Mouse (Mus musculus) kidney, postnatal 0 days (tissue): ENCODE data around the gene Gapdhs. TPM values are rescaled to one million over a fixed set of nuclear protein-coding genes. Genes with fewer than 3 reads are reported as not detected.

Source experiments
- ATAC-seq: fragments of 200-750 bp; cut with Nextera tagmentation; replicated peaks from 2 replicates; pipeline ENCODE4 v1.8.0; 2017; ENCODE audit warnings: low read depth, moderate number of reproducible peaks, moderate TSS enrichment, moderate library complexity; ENCODE audit not compliant: low FRiP score
- DNase-seq: peaks from one replicate; pipeline ENCODE4 v3.0.0-alpha.2; 2016; ENCODE audit warnings: low spot score
- H3K27ac ChIP-seq: fragments of 300-500 bp; sonication (generic); 2 replicates; pipeline ENCODE4 v1.5.1; 2014; ENCODE audit warnings: mild to moderate bottlenecking
- H3K27me3 ChIP-seq: fragments of 300-500 bp; sonication (generic); 2 replicates; pipeline ENCODE4 v1.6.1; 2014; ENCODE audit warnings: low read length, mixed read lengths; ENCODE audit not compliant: insufficient read depth
- H3K36me3 ChIP-seq: fragments of 300-500 bp; sonication (generic); 2 replicates; pipeline ENCODE4 v1.6.1; 2014; ENCODE audit warnings: low read length, mixed read lengths; ENCODE audit not compliant: insufficient read depth
- H3K4me1 ChIP-seq: fragments of 300-500 bp; sonication (generic); replicated peaks from 2 replicates; pipeline ENCODE4 v1.6.1; 2014; ENCODE audit warnings: antibody characterized with exemption, low read length, mixed read lengths; ENCODE audit not compliant: insufficient read depth
- H3K4me2 ChIP-seq: fragments of 300-500 bp; sonication (generic); 2 replicates; pipeline ENCODE4 v1.6.1; 2014; ENCODE audit warnings: mild to moderate bottlenecking, low read length, moderate library complexity, mixed read lengths
- H3K4me3 ChIP-seq: fragments of 300-500 bp; sonication (generic); replicated peaks from 2 replicates; pipeline ENCODE4 v1.5.1; 2014; ENCODE audit warnings: low read depth, low read length
- H3K9ac ChIP-seq: fragments of 300-500 bp; sonication (generic); 2 replicates; pipeline ENCODE4 v1.6.1; 2014; ENCODE audit warnings: low read depth, low read length
- H3K9me3 ChIP-seq: fragments of 300-500 bp; sonication (generic); replicated peaks from 2 replicates; pipeline ENCODE4 v1.6.1; 2016; ENCODE audit warnings: low read length, inconsistent platforms, mixed read lengths
- CTCF ChIP-seq: IDR thresholded peaks from 2 replicates; pipeline ENCODE4 v1.5.1; 2016; ENCODE audit warnings: antibody characterized with exemption, low read depth, mild to moderate bottlenecking, moderate library complexity
- WGBS: fragments of 180-500 bp; shearing (Covaris S2); extraction: QIAGEN DNeasy Blood & Tissue Kit; methylation state at CpG from one replicate; pipeline ENCODE4 v1.1.7; 2014; 5-methylcytosine and 5-hydroxymethylcytosine counted together
- polyA plus RNA-seq: library from polyadenylated mRNA; unstranded; fragments of >200 nt; fragmentation: Nextera tagmentation; extraction: Ambion mirVana; gene quantifications from 2 replicates; pipeline ENCODE4 v1.2.1, GENCODE M21; 2015

Gapdhs gene
- polyA plus RNA-seq, 1 experiment from 2014 or later = 0.32 TPM

DNA sequence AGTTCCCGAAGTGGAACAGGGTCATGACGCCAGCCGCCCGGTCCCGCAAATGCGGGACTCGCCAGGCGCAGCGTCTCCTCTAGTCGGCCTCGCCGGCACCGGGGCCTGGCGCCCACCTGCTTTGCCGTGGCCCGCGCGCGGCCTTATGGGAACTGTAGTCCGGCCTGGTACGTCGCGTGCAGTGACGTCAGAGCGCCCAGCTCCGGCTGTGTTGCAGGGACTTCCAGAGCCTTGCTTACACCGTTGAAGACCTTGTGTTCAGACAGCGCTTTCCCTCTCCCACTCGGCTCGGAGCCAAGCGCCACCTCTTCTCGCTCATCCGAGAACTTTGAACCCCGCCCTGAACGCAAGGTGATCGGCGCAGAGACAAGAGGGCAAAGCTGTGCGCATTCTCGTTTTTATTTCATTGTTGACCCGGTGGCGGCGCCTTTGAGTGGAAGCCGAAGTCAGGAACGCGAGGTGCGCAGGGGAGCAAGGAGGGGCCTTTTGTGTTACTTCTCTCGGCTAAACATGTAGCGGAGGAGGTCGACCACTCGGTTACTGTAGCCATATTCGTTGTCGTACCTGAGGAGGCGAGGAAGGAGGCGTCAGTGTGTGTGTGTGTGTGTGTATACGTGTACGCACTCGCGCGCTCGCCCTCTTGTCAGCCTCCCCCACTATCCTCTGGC lies 14.0 kb downstream of the Gapdhs start, which contains the start of gene Tmem147:
Tmem147 (minus strand) TSS at position 145 of the 668 bp plus-strand sequence.
- Histone ChIP-seq H3K9me3 (no peaks in the 10 kb centered on the region), H3K36me3 (no peaks in the 10 kb centered on the region), H3K27me3 (no peaks in the 10 kb centered on the region), H3K27ac (peak within 1 kb of the TSS; percentile 83), H3K4me1 (peaks cover 12% of the 10 kb centered on the region), H3K4me2 (peak within 1 kb of the TSS; percentile 84), H3K4me3 (peak within 1 kb of the TSS; percentile 68), H3K9ac (peak within 1 kb of the TSS; percentile 82)
- under 1% methylated on average over 60 of the region's 60 CpGs for WGBS
- TF ChIP-seq CTCF = peak; percentile 49; the same call in 1 of the 2 replicates
- peak; percentile 97 for ATAC-seq
- DNase-seq = peak; percentile 96

DNA sequence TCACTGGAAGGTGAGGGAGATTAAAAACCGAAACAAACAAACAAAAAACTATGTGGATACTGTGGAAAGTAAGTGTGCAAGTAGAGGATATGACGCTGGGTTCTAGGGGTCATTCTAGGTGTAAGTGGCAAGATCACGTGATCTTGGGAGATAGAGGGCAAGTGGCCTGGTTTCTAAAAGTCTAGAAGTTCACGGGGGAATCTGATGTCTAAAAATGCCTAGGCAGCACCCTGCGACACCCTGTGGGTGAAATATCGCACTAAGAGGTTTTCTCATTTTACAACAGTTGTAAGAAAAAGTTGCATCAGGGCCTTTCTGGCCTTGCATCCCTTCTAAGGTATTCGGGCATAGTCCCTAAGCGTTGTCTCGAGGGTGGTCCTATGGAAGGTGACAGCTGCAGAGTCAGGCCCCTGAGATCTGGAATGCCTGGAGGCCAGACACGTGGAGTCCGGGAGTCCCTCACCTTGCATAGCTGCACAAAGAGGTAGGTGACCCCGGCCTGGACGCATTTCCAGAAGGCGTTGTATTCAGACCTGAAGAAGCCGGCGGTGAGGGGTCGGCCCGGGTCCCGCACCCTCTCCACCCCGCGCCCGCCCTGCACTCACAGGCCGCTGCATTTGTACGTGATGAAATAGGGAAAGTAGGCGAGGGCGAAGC lies 14.6 kb downstream of the Gapdhs start:
- peak overlapping the region; percentile 68 for H3K4me3 ChIP-seq
- no peaks in the 10 kb centered on the region for H3K36me3 ChIP-seq

DNA sequence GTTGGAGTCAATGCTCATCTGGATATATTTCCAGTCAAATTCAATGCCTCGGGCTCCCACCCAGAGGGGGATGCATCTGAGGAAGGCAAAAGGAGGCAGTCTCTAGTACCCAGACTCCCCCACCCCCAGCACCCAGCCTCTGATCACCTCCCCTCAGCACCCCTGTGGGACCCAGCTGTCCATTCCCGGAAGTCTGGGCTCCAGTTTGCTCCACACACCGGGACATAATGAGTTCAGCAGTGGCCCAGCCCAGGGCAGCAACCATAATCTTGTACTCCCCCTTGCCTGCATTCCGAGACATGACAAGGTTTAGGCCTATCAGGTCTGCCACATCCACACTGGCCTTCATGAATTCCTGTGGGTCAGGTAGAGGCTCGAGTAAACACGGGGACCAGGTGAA lies 15.3 kb downstream of the Gapdhs start:
- no peak for ATAC-seq
- WGBS = 69% methylated on average over 6 of the region's 6 CpGs
- no peak for DNase-seq
- Histone ChIP-seq H3K27me3 (no peaks in the 10 kb centered on the region), H3K4me2 (peak overlapping the region; percentile 84), H3K4me3 (peak overlapping the region; percentile 68; the same call in 1 of the 2 replicates), H3K36me3 (no peaks in the 10 kb centered on the region), H3K4me1 (peaks cover 12% of the 10 kb centered on the region), H3K9me3 (no peaks in the 10 kb centered on the region), H3K9ac (peak overlapping the region; percentile 82; the same call in 1 of the 2 replicates), H3K27ac (no peak overlapping the region)
- TF ChIP-seq CTCF = no peak

More for the DNA sequence above, 14.6 kb downstream of the Gapdhs start:
- peaks cover 12% of the 10 kb centered on the region for H3K4me1 ChIP-seq
- no peaks in the 10 kb centered on the region for H3K9me3 ChIP-seq
- H3K27ac ChIP-seq = peak overlapping the region; percentile 83
- no peaks in the 10 kb centered on the region for H3K27me3 ChIP-seq
- H3K9ac ChIP-seq = peak overlapping the region; percentile 82
- 6% methylated on average over 26 of the region's 26 CpGs for WGBS
- peak overlapping the region; percentile 84 for H3K4me2 ChIP-seq
- ATAC-seq (peak; percentile 47), DNase-seq (peak; percentile 28)
- peak; percentile 24; the same call in 1 of the 2 replicates for TF ChIP-seq CTCF

DNA sequence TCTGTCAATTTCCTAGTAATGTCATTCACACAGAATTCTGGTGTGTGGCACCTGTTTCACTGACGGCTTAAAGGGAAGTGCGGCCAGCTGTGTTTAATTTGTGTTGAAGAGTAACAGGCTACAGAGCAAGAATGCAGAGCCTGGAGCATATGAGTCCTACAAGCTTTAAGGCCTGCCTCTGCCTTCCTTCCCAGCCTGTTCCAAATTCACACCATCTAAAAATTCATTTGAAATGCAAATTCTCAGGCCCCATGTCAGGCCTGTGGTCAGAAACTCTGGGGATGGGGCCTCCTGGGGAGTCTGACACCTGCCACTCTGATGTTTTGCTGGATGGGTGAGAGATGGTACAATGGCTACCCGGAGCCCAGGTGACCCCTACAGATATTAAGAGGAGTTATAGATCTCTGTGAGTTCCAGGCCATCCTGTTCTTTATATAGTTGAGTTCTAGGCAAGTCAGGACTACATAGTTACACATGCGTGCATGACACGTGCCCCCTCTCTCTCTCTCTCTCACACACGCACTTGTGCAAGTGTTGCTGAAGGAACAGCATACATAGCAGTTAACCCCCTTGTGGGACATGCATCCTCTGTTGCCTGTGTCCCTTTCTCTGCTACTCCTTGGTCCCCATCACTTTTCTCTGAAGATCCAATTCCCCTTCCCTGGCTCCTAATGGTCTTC lies 20.1 kb downstream of the Gapdhs start:
- Histone ChIP-seq H3K4me2 (no peak overlapping the region), H3K4me3 (no peak overlapping the region), H3K9me3 (no peaks in the 10 kb centered on the region), H3K27ac (no peak overlapping the region), H3K4me1 (0 out of 2 replicates have a peak, but pooled peaks cover 3% of the 10 kb centered on the region), H3K36me3 (no peaks in the 10 kb centered on the region), H3K9ac (no peak overlapping the region), H3K27me3 (no peaks in the 10 kb centered on the region)
- ATAC-seq (no peak), DNase-seq (no peak)
- 66% methylated on average over 6 of the region's 6 CpGs for WGBS
- TF ChIP-seq CTCF = no peak

DNA sequence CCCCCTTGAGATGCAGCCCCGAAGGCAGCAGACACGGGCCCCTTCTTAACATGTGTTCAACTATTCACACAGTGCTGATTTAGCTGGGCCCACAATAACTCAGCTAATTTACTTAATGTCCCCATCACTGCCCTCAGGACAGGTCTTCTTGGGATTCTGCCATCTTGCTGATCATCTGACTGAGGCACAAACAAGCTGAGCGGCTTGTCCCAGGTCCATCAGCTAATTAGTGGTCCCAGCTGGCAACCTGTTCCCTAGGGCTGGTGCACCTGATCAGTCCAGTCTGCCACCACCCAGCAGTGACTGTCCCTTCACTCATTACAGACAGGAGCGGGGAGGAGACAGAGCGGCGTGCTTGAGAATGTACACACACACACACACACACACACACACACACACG lies 22.2 kb downstream of the Gapdhs start:
- Histone ChIP-seq H3K4me1 (peaks cover 2% of the 10 kb centered on the region), H3K9ac (no peak overlapping the region), H3K36me3 (no peaks in the 10 kb centered on the region), H3K27ac (no peak overlapping the region), H3K9me3 (no peaks in the 10 kb centered on the region), H3K27me3 (no peaks in the 10 kb centered on the region), H3K4me2 (no peak overlapping the region), H3K4me3 (no peak overlapping the region)
- 85% methylated on average over 7 of the region's 7 CpGs for WGBS
- no peak for DNase-seq
- TF ChIP-seq CTCF = no peak
- no peak for ATAC-seq

DNA sequence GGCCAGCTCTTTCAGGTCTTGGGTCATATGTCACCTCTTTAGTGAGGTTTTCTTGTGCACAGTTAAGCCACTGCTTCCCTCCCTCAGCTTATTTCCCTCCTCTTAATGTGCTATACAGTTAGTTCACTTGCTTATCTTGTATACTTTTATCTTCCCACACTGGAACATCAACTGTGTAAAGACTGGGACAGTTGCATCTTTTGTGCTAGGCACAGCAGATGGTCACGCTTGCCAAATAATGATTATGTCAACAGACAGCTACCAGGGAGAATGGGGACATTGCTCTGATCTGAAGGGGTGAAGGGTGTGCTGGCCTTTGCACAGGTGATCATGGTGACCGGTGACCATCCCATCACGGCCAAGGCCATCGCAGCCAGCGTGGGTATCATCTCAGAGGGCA lies 23.8 kb downstream of the Gapdhs start:
- no peak overlapping the region for H3K4me2 ChIP-seq
- 93% methylated on average over 5 of the region's 5 CpGs for WGBS
- no peak overlapping the region for H3K4me3 ChIP-seq
- ATAC-seq = no peak
- no peaks in the 10 kb centered on the region for H3K36me3 ChIP-seq
- no peak overlapping the region for H3K9ac ChIP-seq
- no peaks in the 10 kb centered on the region for H3K9me3 ChIP-seq
- H3K27ac ChIP-seq = no peak overlapping the region
- DNase-seq = no peak
- H3K27me3 ChIP-seq = peaks cover 5% of the 10 kb centered on the region; the same call in 1 of the 2 replicates
- TF ChIP-seq CTCF = no peak
- peaks cover 2% of the 10 kb centered on the region for H3K4me1 ChIP-seq
